Mouse (Mus musculus) G1E (cell line): ENCODE data around the gene Prpsap1.
"Not testable (repeated sequence)": the region's sequence is repeated elsewhere in the genome, so short reads cannot be mapped to it uniquely, and the experiment has no call there.

Experiments
- CTCF ChIP-seq: IDR thresholded peaks from 2 replicates; pipeline ENCODE4 v1.5.1; 2012; ENCODE audit warnings: low read depth, low read length, inconsistent platforms, mixed read lengths
- GATA1 ChIP-seq: IDR thresholded peaks from 2 replicates; pipeline ENCODE4 v1.6.1; 2012; ENCODE audit warnings: borderline replicate concordance, low read length, inconsistent platforms, mixed read lengths
- GATA2 ChIP-seq: IDR thresholded peaks from 2 replicates; pipeline ENCODE4 v1.6.1; 2012; ENCODE audit warnings: low read depth, low read length, inconsistent platforms, borderline replicate concordance
- TAL1 ChIP-seq: conservative IDR thresholded peaks from 2 replicates; pipeline ENCODE4 v1.6.1; 2012; ENCODE audit warnings: low read depth, low read length, inconsistent platforms, mixed read lengths

DNA sequence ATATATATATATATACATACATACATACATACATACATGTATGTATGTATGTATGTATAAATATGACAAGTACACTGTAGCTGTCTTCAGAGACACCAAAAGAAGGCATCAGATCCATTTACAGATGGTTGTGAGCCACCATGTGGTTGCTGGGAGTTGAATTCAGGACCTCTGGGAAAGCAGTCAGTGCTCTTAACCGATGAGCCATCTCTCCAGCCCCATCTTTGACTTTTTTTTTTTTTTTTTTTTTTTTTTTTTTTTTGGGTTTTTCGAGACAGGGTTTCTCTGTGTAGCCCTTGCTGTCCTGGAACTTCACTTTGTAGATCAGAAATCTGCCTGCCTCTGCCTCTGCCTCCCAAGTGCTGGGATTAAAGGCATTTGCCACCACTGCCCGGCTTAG, 25.7 kb downstream of the Prpsap1 start:
- TF ChIP-seq GATA2, CTCF, TAL1, GATA1: not testable (repeated sequence)
